Mouse (Mus musculus) adrenal gland, adult 10 weeks (tissue): ENCODE data around the gene Tlx1. TPM values are rescaled to one million over a fixed set of nuclear protein-coding genes. Genes with fewer than 3 reads are reported as not detected.

Experiments
- polyA plus RNA-seq: library from polyadenylated mRNA; stranded (reverse); fragments of 350-450 nt; fragmentation: Illumina TruSeq; extraction: RNeasy Lipid Tissue Mini Kit (QIAGEN cat#74804); gene quantifications from one replicate; pipeline ENCODE4 v1.2.3, GENCODE M21; 2014; ENCODE audit warnings: low read depth, low replicate concordance

The Tlx1 gene
- polyA plus RNA-seq, result not detected

DNA sequence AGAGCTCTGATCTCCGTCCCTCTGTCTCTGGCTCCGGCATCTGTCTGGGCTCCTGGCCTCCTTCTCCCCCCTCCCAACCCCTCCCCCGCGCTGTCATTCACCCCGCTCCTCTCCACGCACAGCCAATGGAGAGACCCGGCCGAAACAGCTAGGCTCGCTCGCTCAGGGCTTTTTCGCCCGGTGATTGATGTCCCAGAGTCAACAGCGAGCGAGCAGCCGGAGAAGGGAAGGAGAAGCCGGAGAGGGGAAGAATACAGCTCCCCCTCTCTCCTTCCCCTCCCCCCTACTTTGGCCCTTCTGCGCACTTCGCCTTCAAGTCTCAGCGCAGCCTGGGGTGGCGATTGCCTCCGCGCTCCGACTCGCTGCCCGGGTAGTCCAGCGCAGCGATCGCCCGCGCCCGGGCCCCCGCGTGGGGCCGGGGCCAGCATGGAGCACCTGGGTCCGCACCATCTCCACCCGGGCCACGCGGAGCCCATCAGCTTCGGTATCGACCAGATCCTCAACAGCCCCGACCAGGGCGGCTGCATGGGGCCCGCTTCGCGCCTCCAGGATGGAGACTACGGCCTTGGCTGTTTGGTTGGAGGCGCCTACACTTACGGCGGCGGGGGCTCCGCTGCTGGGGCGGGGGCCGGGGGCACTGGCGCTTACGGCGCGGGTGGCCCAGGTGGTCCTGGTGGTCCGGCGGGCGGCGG lies at the start of gene Tlx1:
Gene Tlx1 (plus strand): TSS at position 191 of the 692 bp plus-strand sequence.

Other genes starting within 250 kb of the Tlx1 start
- gene Slf2, start 219.5 kb upstream of the Tlx1 start, polyA plus RNA-seq, result 48.1 TPM
- gene Sema4g, start 161.6 kb upstream of the Tlx1 start, polyA plus RNA-seq, result 0.52 TPM
- 8.7 TPM for gene Twnk, start 145.0 kb upstream of the Tlx1 start, polyA plus RNA-seq
- gene Mrpl43, start 144.2 kb upstream of the Tlx1 start, polyA plus RNA-seq, result 15.7 TPM
- gene Lzts2, start 136.3 kb upstream of the Tlx1 start, polyA plus RNA-seq, result 10.3 TPM
- not detected for gene Pdzd7, start 105.0 kb upstream of the Tlx1 start, polyA plus RNA-seq
- 24.6 TPM for gene Sfxn3, start 103.2 kb upstream of the Tlx1 start, polyA plus RNA-seq
- not detected for gene Kazald1, start 75.4 kb upstream of the Tlx1 start, polyA plus RNA-seq
- gene Lbx1, start 85.1 kb downstream of the Tlx1 start, polyA plus RNA-seq, result not detected
- gene Btrc, start 213.1 kb downstream of the Tlx1 start, polyA plus RNA-seq, result 22.5 TPM